Comparison of ENCODE assay signal across 8 mouse cellular contexts in the genomic region with DNA sequence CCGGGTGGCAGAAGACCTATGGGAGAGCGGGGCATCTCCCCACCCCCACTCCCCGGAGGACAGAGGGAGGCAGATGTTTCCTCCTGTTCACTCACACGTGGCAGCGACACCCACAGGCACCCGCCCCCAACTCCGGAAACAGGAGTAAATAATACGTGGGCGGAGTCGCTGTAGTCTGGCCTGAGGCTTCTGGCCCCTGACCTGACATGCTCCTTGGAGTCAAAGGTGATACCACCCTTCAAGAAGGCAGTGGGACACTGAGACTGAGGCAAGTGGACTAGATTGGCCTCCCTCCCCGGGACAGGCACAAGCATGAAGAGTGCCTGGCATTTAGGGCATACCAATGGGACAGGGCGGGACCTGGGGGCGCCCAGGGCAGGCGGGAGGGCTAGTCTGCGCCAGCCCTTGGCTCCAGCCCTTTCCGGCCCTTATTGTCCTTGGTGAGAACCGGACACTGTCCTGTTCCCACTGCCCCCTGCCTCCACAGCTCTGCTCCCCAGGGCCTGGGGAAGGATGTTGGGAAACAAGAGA. TPM values are rescaled to one million over a fixed set of nuclear protein-coding genes. Genes with fewer than 3 reads are reported as not detected.
DNase-seq lines count a peak whose midpoint lies in the region; ATAC-seq lines count a peak whose summit lies in the region.

No protein-coding gene starts in this region.

- H3K27me3 ChIP-seq in embryonic facial prominence, embryonic 12.5 days: peaks cover 7% of the 10 kb centered on the region; the same call in 1 of the 2 replicates
- H3K27me3 ChIP-seq in hindbrain, embryonic 13.5 days: peaks cover 10% of the 10 kb centered on the region; the same call in 1 of the 2 replicates

- peak overlapping the region; percentile 29 for H3K4me2 ChIP-seq in embryonic facial prominence, embryonic 12.5 days (replicated peaks)
- H3K4me2 ChIP-seq in hindbrain, embryonic 13.5 days: peak overlapping the region; percentile 33

- 4% methylated on average over 17 of the region's 17 CpGs for WGBS in embryonic facial prominence, embryonic 12.5 days
- 14% methylated on average over 17 of the region's 17 CpGs for WGBS in hindbrain, embryonic 13.5 days

- no peak overlapping the region for H3K27ac ChIP-seq in embryonic facial prominence, embryonic 12.5 days
- H3K27ac ChIP-seq in hindbrain, embryonic 13.5 days: no peak overlapping the region

- peak overlapping the region; percentile 17; the same call in 1 of the 2 replicates for H3K9ac ChIP-seq in embryonic facial prominence, embryonic 12.5 days
- peak overlapping the region; percentile 5; the same call in 1 of the 2 replicates for H3K9ac ChIP-seq in hindbrain, embryonic 13.5 days

- peaks cover 21% of the 10 kb centered on the region for H3K4me1 ChIP-seq in embryonic facial prominence, embryonic 12.5 days
- peaks cover 32% of the 10 kb centered on the region for H3K4me1 ChIP-seq in hindbrain, embryonic 13.5 days (replicated peaks)

- no peak overlapping the region for H3K4me3 ChIP-seq in embryonic facial prominence, embryonic 12.5 days
- no peak overlapping the region for H3K4me3 ChIP-seq in hindbrain, embryonic 13.5 days

- H3K36me3 ChIP-seq in embryonic facial prominence, embryonic 12.5 days: 0 out of 2 replicates have a peak, but pooled peaks cover 9% of the 10 kb centered on the region
- peaks cover 16% of the 10 kb centered on the region for H3K36me3 ChIP-seq in hindbrain, embryonic 13.5 days

- ATAC-seq in embryonic facial prominence, embryonic 12.5 days (ENCODE audit: insufficient number of reproducible peaks, insufficient read depth, low FRiP score, low TSS enrichment): no peak
- ATAC-seq in hindbrain, embryonic 13.5 days (ENCODE audit: low FRiP score): peak; percentile 12; the same call in 1 of the 2 replicates
- peak; percentile 57 for ATAC-seq in monocyte, adult 5-6 weeks (replicated peaks; ENCODE audit: insufficient number of reproducible peaks, low FRiP score, low TSS enrichment, poor library complexity, severe bottlenecking)

- H3K9me3 ChIP-seq in embryonic facial prominence, embryonic 12.5 days: no peaks in the 10 kb centered on the region
- H3K9me3 ChIP-seq in hindbrain, embryonic 13.5 days: no peaks in the 10 kb centered on the region

- peak; percentile 42 for DNase-seq in gastrocnemius, adult 18-20 months (ENCODE audit: low spot score)
- no peak for DNase-seq in gastrocnemius, postnatal 10 days
- DNase-seq in liver: peak; percentile 53
- peak; percentile 73 for DNase-seq in thymus, postnatal 0 days (ENCODE audit: low spot score)
- no peak for DNase-seq in layer of hippocampus, adult 11-12 months (ENCODE audit: low spot score)

RNA-seq across cellular contexts. Expression of a gene that starts 5.3 kb away (rescaled TPM):
- total RNA-seq in gastrocnemius, adult 18-20 months (2021): under 1 TPM; 0.14 to 0.31 TPM
- total RNA-seq in gastrocnemius, postnatal 10 days (2021): under 1 TPM; 0.70 to 0.86 TPM
- polyA plus RNA-seq in embryonic facial prominence, embryonic 12.5 days (2016; fragmentation: Nextera tagmentation; extraction: Ambion mirVana): 6.2 and 7.7 TPM in 2 replicates
- polyA plus RNA-seq in hindbrain, embryonic 13.5 days (2015; fragmentation: Nextera tagmentation; extraction: Ambion mirVana): 64.3 and 68.1 TPM in 2 replicates
- 0.53 to 2.3 TPM in 2 of 3 replicates, not detected in the other for total RNA-seq in monocyte, adult 5-6 weeks (2017)
- polyA plus RNA-seq in thymus, postnatal 0 days (2015; fragmentation: Nextera tagmentation; extraction: Ambion mirVana): 0.98 and 1.6 TPM in 2 replicates

RNA-seq across cellular contexts. Expression of a gene that starts 5.7 kb away (rescaled TPM):
- 10 to 100 TPM; 70.2 to 74.5 TPM for total RNA-seq in gastrocnemius, adult 18-20 months (2021)
- 10 to 100 TPM; 78.1 to 93.1 TPM for total RNA-seq in gastrocnemius, postnatal 10 days (2021)
- polyA plus RNA-seq in embryonic facial prominence, embryonic 12.5 days (2016; fragmentation: Nextera tagmentation; extraction: Ambion mirVana): 297 and 306 TPM in 2 replicates
- 205 and 209 TPM in 2 replicates for polyA plus RNA-seq in hindbrain, embryonic 13.5 days (2015; fragmentation: Nextera tagmentation; extraction: Ambion mirVana)
- total RNA-seq in monocyte, adult 5-6 weeks (2017): 53.3 to 77.9 TPM (median 61.9 TPM) in 3 replicates
- 304 and 318 TPM in 2 replicates for polyA plus RNA-seq in thymus, postnatal 0 days (2015; fragmentation: Nextera tagmentation; extraction: Ambion mirVana)

RNA-seq across cellular contexts. Expression of a gene that starts 7.7 kb away (rescaled TPM):
- 10 to 100 TPM; 22.6 to 24.3 TPM for total RNA-seq in gastrocnemius, adult 18-20 months (2021)
- 10 to 100 TPM; 47.4 to 54.9 TPM for total RNA-seq in gastrocnemius, postnatal 10 days (2021)
- 101 and 103 TPM in 2 replicates for polyA plus RNA-seq in embryonic facial prominence, embryonic 12.5 days (2016; fragmentation: Nextera tagmentation; extraction: Ambion mirVana)
- 74.4 and 76.2 TPM in 2 replicates for polyA plus RNA-seq in hindbrain, embryonic 13.5 days (2015; fragmentation: Nextera tagmentation; extraction: Ambion mirVana)
- 67.3 to 102 TPM (median 83.1 TPM) in 3 replicates for total RNA-seq in monocyte, adult 5-6 weeks (2017)
- polyA plus RNA-seq in thymus, postnatal 0 days (2015; fragmentation: Nextera tagmentation; extraction: Ambion mirVana): 163 and 167 TPM in 2 replicates

RNA-seq across cellular contexts. Expression of a gene that starts 18.9 kb away (rescaled TPM):
- total RNA-seq in gastrocnemius, adult 18-20 months (2021): 1 to 10 TPM; 7.0 to 8.9 TPM
- 10 to 100 TPM; 19.0 to 28.7 TPM for total RNA-seq in gastrocnemius, postnatal 10 days (2021)
- 56.6 and 62.0 TPM in 2 replicates for polyA plus RNA-seq in embryonic facial prominence, embryonic 12.5 days (2016; fragmentation: Nextera tagmentation; extraction: Ambion mirVana)
- polyA plus RNA-seq in hindbrain, embryonic 13.5 days (2015; fragmentation: Nextera tagmentation; extraction: Ambion mirVana): 34.6 and 38.0 TPM in 2 replicates
- 58.3 to 94.6 TPM (median 67.9 TPM) in 3 replicates for total RNA-seq in monocyte, adult 5-6 weeks (2017)
- 84.7 and 87.2 TPM in 2 replicates for polyA plus RNA-seq in thymus, postnatal 0 days (2015; fragmentation: Nextera tagmentation; extraction: Ambion mirVana)

RNA-seq across cellular contexts. Expression of a gene that starts 22.6 kb away (rescaled TPM):
- under 1 TPM; 0.18 to 0.40 TPM for total RNA-seq in gastrocnemius, adult 18-20 months (2021)
- under 1 TPM; 0.16 to 0.63 TPM for total RNA-seq in gastrocnemius, postnatal 10 days (2021)
- 0.78 and 1.6 TPM in 2 replicates for polyA plus RNA-seq in embryonic facial prominence, embryonic 12.5 days (2016; fragmentation: Nextera tagmentation; extraction: Ambion mirVana)
- 1.3 and 2.8 TPM in 2 replicates for polyA plus RNA-seq in hindbrain, embryonic 13.5 days (2015; fragmentation: Nextera tagmentation; extraction: Ambion mirVana)
- 0.85 to 2.2 TPM (median 0.86 TPM) in 3 replicates for total RNA-seq in monocyte, adult 5-6 weeks (2017)
- polyA plus RNA-seq in thymus, postnatal 0 days (2015; fragmentation: Nextera tagmentation; extraction: Ambion mirVana): 1.4 and 2.4 TPM in 2 replicates

Comparison
In these comparisons a context has a peak if more than half of its experiments do, and no peak if none do; other contexts are left out.
1. DNase-seq: peak in gastrocnemius, adult 18-20 months (single experiment), liver (single experiment) and thymus, postnatal 0 days (single experiment); none in gastrocnemius, postnatal 10 days (single experiment) and layer of hippocampus, adult 11-12 months (single experiment).